Comparison of ENCODE assay signal across 8 mouse cellular contexts in genomic region chr8:4212809-4213209, GRCm38 (mm10). TPM values are rescaled to one million over a fixed set of nuclear protein-coding genes. Genes with fewer than 3 reads are reported as not detected.
DNase-seq lines count a peak whose midpoint lies in the region; ATAC-seq and TF ChIP-seq lines count a peak whose summit lies in the region.

No protein-coding gene starts in this region.

- no peaks in the 10 kb centered on the region for H3K36me3 ChIP-seq in thymus, adult 2 months (ENCODE audit: control insufficient read depth, insufficient read depth, low read length)
- H3K36me3 ChIP-seq in intestine, embryonic 16.5 days (ENCODE audit: control insufficient read depth, insufficient read depth, low read length), result no peaks in the 10 kb centered on the region
- peaks cover 14% of the 10 kb centered on the region for H3K36me3 ChIP-seq in megakaryocyte, embryonic 14.5 days (replicated peaks; ENCODE audit: low read length)

- peak; percentile 14 for ATAC-seq in intestine, embryonic 16.5 days

- peak overlapping the region; percentile 43 for H3K4me3 ChIP-seq in thymus, adult 2 months (ENCODE audit: control insufficient read depth, insufficient read depth, low read length)
- H3K4me3 ChIP-seq in intestine, embryonic 16.5 days (ENCODE audit: low read length), result peak overlapping the region; percentile 58
- H3K4me3 ChIP-seq in megakaryocyte, embryonic 14.5 days (replicated peaks), result peak overlapping the region; percentile 92

- peaks cover 31% of the 10 kb centered on the region for H3K4me1 ChIP-seq in thymus, adult 2 months (replicated peaks; ENCODE audit: control insufficient read depth, insufficient read depth, low read length)
- H3K4me1 ChIP-seq in intestine, embryonic 16.5 days (ENCODE audit: control insufficient read depth, insufficient read depth, low read length), result peaks cover 42% of the 10 kb centered on the region
- peaks cover 53% of the 10 kb centered on the region for H3K4me1 ChIP-seq in megakaryocyte, embryonic 14.5 days

- H3K27me3 ChIP-seq in thymus, adult 2 months (ENCODE audit: control insufficient read depth, insufficient read depth, low read length), result peaks cover 10% of the 10 kb centered on the region; the same call in 1 of the 2 replicates
- H3K27me3 ChIP-seq in intestine, embryonic 16.5 days (replicated peaks; ENCODE audit: control insufficient read depth, insufficient read depth, low read length), result peaks cover 10% of the 10 kb centered on the region; the same call in 1 of the 2 replicates
- H3K27me3 ChIP-seq in megakaryocyte, embryonic 14.5 days (replicated peaks), result peaks cover 64% of the 10 kb centered on the region

- no peak for TF ChIP-seq POLR2A in thymus, adult 2 months (IDR thresholded peaks at IDR 0.05; ENCODE audit: control insufficient read depth, extremely low read depth, insufficient read depth, low read length, poor library complexity)

- DNase-seq in adrenal gland, postnatal 10 days, result peak; percentile 44
- DNase-seq in adrenal gland, adult 8-10 months, result no peak
- no peak for DNase-seq in thymus, adult 2 months
- no peak for DNase-seq in thymus, postnatal 14 days
- DNase-seq in urinary bladder, postnatal 10 days (ENCODE audit: low spot score), result no peak
- DNase-seq in gastrocnemius, postnatal 4 days (ENCODE audit: low spot score in 2 of 2), result no peak

- no peak for TF ChIP-seq CTCF in thymus, adult 2 months (IDR thresholded peaks at IDR 0.05; ENCODE audit: borderline replicate concordance, control insufficient read depth, extremely low read depth, insufficient read depth, low read length, poor library complexity)

- WGBS in thymus, adult 2 months, result under 1% methylated on average over 24 of the region's 25 CpGs
- under 1% methylated on average over 25 of the region's 25 CpGs for WGBS in intestine, embryonic 16.5 days

- H3K9me3 ChIP-seq in intestine, embryonic 16.5 days (ENCODE audit: control insufficient read depth, low read length), result peaks cover 3% of the 10 kb centered on the region; the same call in 1 of the 2 replicates
- H3K9me3 ChIP-seq in megakaryocyte, embryonic 14.5 days, result peaks cover 21% of the 10 kb centered on the region

- peak overlapping the region; percentile 98 for H3K4me2 ChIP-seq in intestine, embryonic 16.5 days (ENCODE audit: low read depth, low read length)

- no peak overlapping the region for H3K27ac ChIP-seq in thymus, adult 2 months (ENCODE audit: control insufficient read depth, insufficient read depth, low read length)
- H3K27ac ChIP-seq in intestine, embryonic 16.5 days (ENCODE audit: low read length), result peak overlapping the region; percentile 83

- peak overlapping the region; percentile 72 for H3K9ac ChIP-seq in intestine, embryonic 16.5 days (ENCODE audit: low read depth, low read length)

RNA-seq across cellular contexts. Expression of gene Prr36, which starts 4.5 kb away (rescaled TPM):
- total RNA-seq in adrenal gland, postnatal 10 days (2021), result 1 to 10 TPM; 2.6 to 4.2 TPM
- 10 to 100 TPM in 2 of 4 experiments, 1 to 10 TPM in 2; 5.8 to 12.8 (median 9.8) TPM for total RNA-seq in adrenal gland, adult 8-10 months (2022)
- 0.47 and 0.64 TPM in 2 replicates for polyA plus RNA-seq in thymus, adult 2 months (2012; rRNA removed)
- polyA plus RNA-seq in intestine, embryonic 16.5 days (2015; fragmentation: Nextera tagmentation; extraction: Ambion mirVana), result 2.8 and 3.2 TPM in 2 replicates
- polyA plus RNA-seq in megakaryocyte, embryonic 14.5 days (2012; ENCODE audit: insufficient read depth, low replicate concordance), result 0.22 TPM in 1 of 2 replicates, not detected in the other
- under 1 TPM; 0.13 to 0.27 TPM for total RNA-seq in gastrocnemius, postnatal 4 days (2021)

RNA-seq across cellular contexts. Expression of gene Lrrc8e, which starts 13.8 kb away (rescaled TPM):
- total RNA-seq in adrenal gland, postnatal 10 days (2021), result 1 to 10 TPM; 8.5 to 8.6 TPM
- total RNA-seq in adrenal gland, adult 8-10 months (2022), result 10 to 100 TPM; 27.4 to 59.1 (median 32.8) TPM
- polyA plus RNA-seq in thymus, adult 2 months (2012; rRNA removed), result 0.59 and 0.66 TPM in 2 replicates
- polyA plus RNA-seq in intestine, embryonic 16.5 days (2015; fragmentation: Nextera tagmentation; extraction: Ambion mirVana), result 2.6 and 2.8 TPM in 2 replicates
- polyA plus RNA-seq in megakaryocyte, embryonic 14.5 days (2012; ENCODE audit: insufficient read depth, low replicate concordance), result not detected in 2 replicates
- under 1 TPM in 1 of 2 experiments, not detected in 1; 0.07 TPM for total RNA-seq in gastrocnemius, postnatal 4 days (2021)

RNA-seq across cellular contexts. Expression of gene Map2k7, which starts 25.7 kb away (rescaled TPM):
- total RNA-seq in adrenal gland, postnatal 10 days (2021), result 10 to 100 TPM; 78.2 to 79.0 TPM
- 100 to 1,000 TPM in 3 of 4 experiments, 10 to 100 TPM in 1; 90.9 to 127 (median 124) TPM for total RNA-seq in adrenal gland, adult 8-10 months (2022)
- 73.2 and 79.9 TPM in 2 replicates for polyA plus RNA-seq in thymus, adult 2 months (2012; rRNA removed)
- polyA plus RNA-seq in intestine, embryonic 16.5 days (2015; fragmentation: Nextera tagmentation; extraction: Ambion mirVana), result 17.8 and 18.8 TPM in 2 replicates
- polyA plus RNA-seq in megakaryocyte, embryonic 14.5 days (2012; ENCODE audit: insufficient read depth, low replicate concordance), result 92.1 and 123 TPM in 2 replicates
- total RNA-seq in gastrocnemius, postnatal 4 days (2021), result 10 to 100 TPM; 58.3 to 62.6 TPM

RNA-seq across cellular contexts. Expression of gene Gm49320, which starts 25.9 kb away (rescaled TPM):
- 1 to 10 TPM in 1 of 2 experiments, not detected in 1; 2.4 TPM for total RNA-seq in adrenal gland, postnatal 10 days (2021)
- total RNA-seq in adrenal gland, adult 8-10 months (2022), result 1 to 10 TPM; 1.0 to 7.5 (median 3.6) TPM
- polyA plus RNA-seq in thymus, adult 2 months (2012; rRNA removed), result 2.6 and 4.6 TPM in 2 replicates
- polyA plus RNA-seq in intestine, embryonic 16.5 days (2015; fragmentation: Nextera tagmentation; extraction: Ambion mirVana), result 0.64 and 0.70 TPM in 2 replicates
- 12.4 TPM in 1 of 2 replicates, not detected in the other for polyA plus RNA-seq in megakaryocyte, embryonic 14.5 days (2012; ENCODE audit: insufficient read depth, low replicate concordance)
- total RNA-seq in gastrocnemius, postnatal 4 days (2021), result under 1 TPM in 1 of 2 experiments, not detected in 1; 0.20 TPM

RNA-seq across cellular contexts. Expression of gene Tgfbr3l, which starts 35.2 kb away (rescaled TPM):
- total RNA-seq in adrenal gland, postnatal 10 days (2021), result 10 to 100 TPM; 10.5 to 20.2 TPM
- 10 to 100 TPM in 3 of 4 experiments, 1 to 10 TPM in 1; 8.9 to 50.3 (median 28.2) TPM for total RNA-seq in adrenal gland, adult 8-10 months (2022)
- 56.4 and 69.7 TPM in 2 replicates for polyA plus RNA-seq in thymus, adult 2 months (2012; rRNA removed)
- polyA plus RNA-seq in intestine, embryonic 16.5 days (2015; fragmentation: Nextera tagmentation; extraction: Ambion mirVana), result 2.4 and 2.9 TPM in 2 replicates
- 35.3 and 93.0 TPM in 2 replicates for polyA plus RNA-seq in megakaryocyte, embryonic 14.5 days (2012; ENCODE audit: insufficient read depth, low replicate concordance)
- total RNA-seq in gastrocnemius, postnatal 4 days (2021), result 1 to 10 TPM; 5.2 to 9.7 TPM

Comparison
In these comparisons a context has a peak if more than half of its experiments do, and no peak if none do; other contexts are left out.
1. RNA of gene Lrrc8e, which starts 13.8 kb away (total RNA-seq): 27.4 to 59.1 TPM in adrenal gland, adult 8-10 months and 8.5 to 8.6 TPM in adrenal gland, postnatal 10 days; 0.07 TPM in gastrocnemius, postnatal 4 days; every median in the first group is over 4 times any median in the second.
2. Peak in every context shown above with its lines, with median percentiles within 50 percentile points of each other: H3K4me3 ChIP-seq.